ENCODE assay signal across 27 mouse cellular contexts in the genomic region with DNA sequence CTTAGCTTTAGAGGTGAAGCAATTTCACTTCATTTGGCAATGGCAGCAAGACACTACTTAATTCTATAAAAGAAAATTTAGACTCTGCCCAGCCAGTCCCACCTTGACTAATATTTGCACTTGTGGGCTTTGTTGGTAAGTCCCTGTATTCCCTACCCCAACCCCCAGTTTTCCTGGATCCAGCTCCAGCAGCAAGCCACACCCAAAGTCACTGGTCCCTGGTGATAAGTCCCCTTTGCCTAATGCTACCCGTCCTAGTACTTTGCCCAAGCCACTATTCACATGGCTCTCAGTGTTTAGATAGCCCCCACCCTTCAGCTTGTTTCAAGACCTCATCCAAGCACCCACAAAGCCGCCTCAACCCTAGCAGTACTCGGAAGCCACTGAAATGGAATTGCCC. TPM values are rescaled to one million over a fixed set of nuclear protein-coding genes. Genes with fewer than 3 reads are reported as not detected.
DNase-seq lines count a peak whose midpoint lies in the region; ATAC-seq and TF ChIP-seq lines count a peak whose summit lies in the region.
"Had no signal": no experiment of that assay in that cellular context is flagged by ENCODE, and none has a peak within 500 bp of the region (broad histone marks: within the 10 kb centered on the region; RNA-seq: fewer than 3 reads in every experiment).

No protein-coding gene starts in this region.

- no peak overlapping the region for H3K4me3 ChIP-seq in intestine, embryonic 15.5 days (replicated peaks)
- H3K4me3 ChIP-seq in intestine, postnatal 0 days (ENCODE audit: low read depth, low read length), result no peak overlapping the region
- no peak overlapping the region for H3K4me3 ChIP-seq in liver, embryonic 16.5 days (ENCODE audit: low read depth, low read length)
- no peak overlapping the region for H3K4me3 ChIP-seq in liver, postnatal 0 days (ENCODE audit: low read depth, low read length)
- no peak overlapping the region for H3K4me3 ChIP-seq in stomach, embryonic 14.5 days (ENCODE audit: low read depth, low read length)
- H3K4me3 ChIP-seq in stomach, postnatal 0 days (ENCODE audit: low read depth, low read length), result no peak overlapping the region
- H3K4me3 ChIP-seq in hindbrain, embryonic 12.5 days, result no peak overlapping the region
- H3K4me3 ChIP-seq: embryonic facial prominence, embryonic 12.5 days; embryonic facial prominence, embryonic 15.5 days; gastrocnemius, adult 2 months; heart, embryonic 12.5 days; heart, embryonic 15.5 days; hindbrain, embryonic 10.5 days had no signal

- H3K9me3 ChIP-seq in intestine, embryonic 15.5 days, result no peaks in the 10 kb centered on the region
- no peaks in the 10 kb centered on the region for H3K9me3 ChIP-seq in intestine, postnatal 0 days (ENCODE audit: control insufficient read depth)
- no peaks in the 10 kb centered on the region for H3K9me3 ChIP-seq in liver, embryonic 16.5 days (replicated peaks; ENCODE audit: control insufficient read depth, low read length)
- H3K9me3 ChIP-seq in liver, postnatal 0 days (ENCODE audit: low read length), result no peaks in the 10 kb centered on the region
- no peaks in the 10 kb centered on the region for H3K9me3 ChIP-seq in stomach, embryonic 14.5 days (ENCODE audit: control insufficient read depth, low read depth, low read length)
- H3K9me3 ChIP-seq in stomach, postnatal 0 days (ENCODE audit: control insufficient read depth, low read length), result no peaks in the 10 kb centered on the region
- no peaks in the 10 kb centered on the region for H3K9me3 ChIP-seq in hindbrain, embryonic 12.5 days (replicated peaks)
- H3K9me3 ChIP-seq: embryonic facial prominence, embryonic 12.5 days; embryonic facial prominence, embryonic 15.5 days; heart, embryonic 12.5 days; heart, embryonic 15.5 days; hindbrain, embryonic 10.5 days had no signal

- TF ChIP-seq EP300 in liver, postnatal 0 days (IDR thresholded peaks at IDR 0.05; ENCODE audit: low read depth), result no peak
- no peak for TF ChIP-seq EP300 in stomach, postnatal 0 days (optimal IDR thresholded peaks at IDR 0.05)

- WGBS in intestine, embryonic 15.5 days, result 61% methylated on average over 3 of the region's 3 CpGs
- 51% methylated on average over 3 of the region's 3 CpGs for WGBS in intestine, postnatal 0 days
- WGBS in liver, embryonic 16.5 days (ENCODE audit: insufficient replicate concordance), result 32% methylated on average over 3 of the region's 3 CpGs
- 48% methylated on average over 3 of the region's 3 CpGs for WGBS in liver, postnatal 0 days (ENCODE audit: insufficient replicate concordance)
- 61% methylated on average over 3 of the region's 3 CpGs for WGBS in stomach, embryonic 14.5 days
- WGBS in stomach, postnatal 0 days, result 64% methylated on average over 3 of the region's 3 CpGs
- whole genome bisulfite sequencing in hindbrain, embryonic 12.5 days, result 82% methylated on average over 3 of the region's 3 CpGs

- H3K9ac ChIP-seq in intestine, embryonic 15.5 days, result no peak overlapping the region
- no peak overlapping the region for H3K9ac ChIP-seq in intestine, postnatal 0 days (ENCODE audit: low read depth, low read length)
- no peak overlapping the region for H3K9ac ChIP-seq in liver, embryonic 16.5 days (ENCODE audit: low read depth, low read length)
- H3K9ac ChIP-seq in liver, postnatal 0 days (replicated peaks), result no peak overlapping the region
- no peak overlapping the region for H3K9ac ChIP-seq in stomach, embryonic 14.5 days (replicated peaks; ENCODE audit: low read depth, low read length)
- no peak overlapping the region for H3K9ac ChIP-seq in stomach, postnatal 0 days (ENCODE audit: low read length)
- H3K9ac ChIP-seq in hindbrain, embryonic 12.5 days, result no peak overlapping the region
- H3K9ac ChIP-seq: embryonic facial prominence, embryonic 12.5 days; embryonic facial prominence, embryonic 15.5 days; forebrain, postnatal 0 days; heart, embryonic 12.5 days; heart, embryonic 15.5 days; hindbrain, embryonic 14.5 days had no signal

- H3K4me1 ChIP-seq in intestine, embryonic 15.5 days (replicated peaks), result no peaks in the 10 kb centered on the region
- H3K4me1 ChIP-seq in intestine, postnatal 0 days (replicated peaks; ENCODE audit: control insufficient read depth, insufficient read depth, low read length), result no peaks in the 10 kb centered on the region
- peaks cover 4% of the 10 kb centered on the region; the same call in 1 of the 2 replicates for H3K4me1 ChIP-seq in liver, embryonic 16.5 days (ENCODE audit: control insufficient read depth, low read depth, low read length)
- H3K4me1 ChIP-seq in liver, postnatal 0 days (ENCODE audit: insufficient read depth), result no peaks in the 10 kb centered on the region
- H3K4me1 ChIP-seq in stomach, embryonic 14.5 days (ENCODE audit: control insufficient read depth, insufficient read depth, low read length), result no peaks in the 10 kb centered on the region
- no peaks in the 10 kb centered on the region for H3K4me1 ChIP-seq in stomach, postnatal 0 days (replicated peaks; ENCODE audit: control insufficient read depth, insufficient read depth)
- no peaks in the 10 kb centered on the region for H3K4me1 ChIP-seq in hindbrain, embryonic 12.5 days
- H3K4me1 ChIP-seq: embryonic facial prominence, embryonic 12.5 days; embryonic facial prominence, embryonic 15.5 days; heart, embryonic 12.5 days; heart, embryonic 15.5 days; hindbrain, embryonic 10.5 days had no signal

- no peak overlapping the region for H3K4me2 ChIP-seq in intestine, embryonic 15.5 days (replicated peaks)
- no peak overlapping the region for H3K4me2 ChIP-seq in intestine, postnatal 0 days (replicated peaks; ENCODE audit: low read depth)
- no peak overlapping the region for H3K4me2 ChIP-seq in liver, embryonic 16.5 days (ENCODE audit: low read depth, low read length)
- no peak overlapping the region for H3K4me2 ChIP-seq in liver, postnatal 0 days (ENCODE audit: low read depth, low read length)
- no peak overlapping the region for H3K4me2 ChIP-seq in stomach, embryonic 14.5 days (replicated peaks; ENCODE audit: low read depth, low read length)
- no peak overlapping the region for H3K4me2 ChIP-seq in stomach, postnatal 0 days (replicated peaks; ENCODE audit: low read depth)
- no peak overlapping the region for H3K4me2 ChIP-seq in hindbrain, embryonic 12.5 days (replicated peaks)
- H3K4me2 ChIP-seq: embryonic facial prominence, embryonic 12.5 days; embryonic facial prominence, embryonic 15.5 days; heart, embryonic 12.5 days; heart, embryonic 15.5 days; hindbrain, embryonic 14.5 days had no signal

- no peak overlapping the region for H3K27ac ChIP-seq in intestine, embryonic 15.5 days
- H3K27ac ChIP-seq in intestine, postnatal 0 days (ENCODE audit: low read depth, low read length), result no peak overlapping the region
- H3K27ac ChIP-seq in liver, embryonic 16.5 days (ENCODE audit: low read length), result no peak overlapping the region
- no peak overlapping the region for H3K27ac ChIP-seq in liver, postnatal 0 days (ENCODE audit: low read depth)
- no peak overlapping the region; the same call in 1 of the 2 replicates for H3K27ac ChIP-seq in stomach, embryonic 14.5 days (ENCODE audit: low read length)
- H3K27ac ChIP-seq in stomach, postnatal 0 days (replicated peaks), result no peak overlapping the region
- H3K27ac ChIP-seq in hindbrain, embryonic 12.5 days, result no peak overlapping the region
- H3K27ac ChIP-seq: embryonic facial prominence, embryonic 12.5 days; embryonic facial prominence, embryonic 15.5 days; gastrocnemius, adult 2 months; heart, embryonic 15.5 days; hindbrain, embryonic 10.5 days; hindbrain, embryonic 14.5 days had no signal

- intact Hi-C loops in gastrocnemius, postnatal 36 days (cut with DNase I), result loop anchor here (5.0 kb wide), 1 partner anchor 126 kb away; no protein-coding TSS in a partner anchor

- H3K27me3 ChIP-seq in intestine, embryonic 15.5 days (replicated peaks), result no peaks in the 10 kb centered on the region
- no peaks in the 10 kb centered on the region for H3K27me3 ChIP-seq in intestine, postnatal 0 days (replicated peaks; ENCODE audit: control insufficient read depth, insufficient read depth, low read length)
- H3K27me3 ChIP-seq in liver, embryonic 16.5 days (ENCODE audit: control insufficient read depth, insufficient read depth, low read depth, low read length), result no peaks in the 10 kb centered on the region
- no peaks in the 10 kb centered on the region for H3K27me3 ChIP-seq in liver, postnatal 0 days (ENCODE audit: insufficient read depth, low read length)
- no peaks in the 10 kb centered on the region for H3K27me3 ChIP-seq in stomach, embryonic 14.5 days (ENCODE audit: control insufficient read depth, insufficient read depth, low read length)
- H3K27me3 ChIP-seq in stomach, postnatal 0 days (ENCODE audit: control insufficient read depth, insufficient read depth, low read length), result no peaks in the 10 kb centered on the region
- H3K27me3 ChIP-seq in hindbrain, embryonic 12.5 days, result no peaks in the 10 kb centered on the region
- H3K27me3 ChIP-seq: embryonic facial prominence, embryonic 12.5 days; embryonic facial prominence, embryonic 15.5 days; heart, embryonic 12.5 days; heart, embryonic 15.5 days; Patski had no signal

- no peak for DNase-seq in liver, postnatal 0 days
- DNase-seq in stomach, postnatal 0 days (ENCODE audit: low spot score), result no peak
- no peak for DNase-seq in gastrocnemius, postnatal 36 days
- DNase-seq: adrenal gland, postnatal 10 days; adrenal gland, postnatal 36 days; cerebellum, adult 18-20 months; cerebellum, adult 9-10 months; cerebellum, postnatal 25 days; forebrain, postnatal 0 days; gastrocnemius, adult 2 months; gastrocnemius, postnatal 14 days; heart, adult 18-20 months; heart, postnatal 10 days; heart, postnatal 36 days had no signal

- no peaks in the 10 kb centered on the region for H3K36me3 ChIP-seq in intestine, embryonic 15.5 days
- no peaks in the 10 kb centered on the region for H3K36me3 ChIP-seq in intestine, postnatal 0 days (ENCODE audit: control insufficient read depth, insufficient read depth)
- H3K36me3 ChIP-seq in liver, embryonic 16.5 days (ENCODE audit: control insufficient read depth, insufficient read depth), result no peaks in the 10 kb centered on the region
- H3K36me3 ChIP-seq in liver, postnatal 0 days (replicated peaks; ENCODE audit: insufficient read depth, low read length), result no peaks in the 10 kb centered on the region
- no peaks in the 10 kb centered on the region for H3K36me3 ChIP-seq in stomach, embryonic 14.5 days (ENCODE audit: control insufficient read depth, insufficient read depth, low read length)
- no peaks in the 10 kb centered on the region for H3K36me3 ChIP-seq in stomach, postnatal 0 days (ENCODE audit: control insufficient read depth, insufficient read depth, low read length)
- H3K36me3 ChIP-seq in hindbrain, embryonic 12.5 days, result no peaks in the 10 kb centered on the region
- H3K36me3 ChIP-seq: embryonic facial prominence, embryonic 12.5 days; embryonic facial prominence, embryonic 15.5 days; heart, embryonic 12.5 days; heart, embryonic 15.5 days; hindbrain, embryonic 10.5 days had no signal

- TF ChIP-seq CTCF in intestine, postnatal 0 days (IDR thresholded peaks at IDR 0.05; ENCODE audit: low read depth), result no peak
- TF ChIP-seq CTCF in liver, postnatal 0 days (IDR thresholded peaks at IDR 0.05; ENCODE audit: low read depth), result no peak
- TF ChIP-seq CTCF in stomach, postnatal 0 days (IDR thresholded peaks at IDR 0.05; ENCODE audit: low read depth), result no peak

- ATAC-seq in intestine, embryonic 15.5 days, result peak; percentile 62
- no peak for ATAC-seq in intestine, postnatal 0 days
- ATAC-seq in liver, embryonic 16.5 days (ENCODE audit: low read depth), result 0 out of 2 replicates have a peak, but pooled peaks have one; percentile 35
- no peak for ATAC-seq in liver, postnatal 0 days
- ATAC-seq in stomach, embryonic 14.5 days (ENCODE audit: insufficient number of reproducible peaks, insufficient read depth, low FRiP score, low read depth), result peak; percentile 84
- ATAC-seq in stomach, postnatal 0 days (ENCODE audit: low FRiP score, low TSS enrichment), result peak; percentile 47; the same call in 1 of the 2 replicates
- ATAC-seq in hindbrain, embryonic 12.5 days (ENCODE audit: low FRiP score), result no peak
- ATAC-seq: forebrain, embryonic 14.5 days; forebrain, postnatal 0 days; Patski had no signal

RNA-seq across cellular contexts. Expression of gene Zmat3, which starts 15.7 kb away (rescaled TPM):
- polyA plus RNA-seq in intestine, embryonic 15.5 days (2015; fragmentation: Nextera tagmentation; extraction: Ambion mirVana), result 3.6 and 4.2 TPM in 2 replicates
- polyA plus RNA-seq in intestine, postnatal 0 days (2015; fragmentation: Nextera tagmentation; extraction: Ambion mirVana), result 2.8 and 3.1 TPM in 2 replicates
- polyA plus RNA-seq in liver, embryonic 16.5 days (2015; fragmentation: Nextera tagmentation; extraction: Ambion mirVana), result 0.48 and 0.78 TPM in 2 replicates
- 0.62 and 0.73 TPM in 2 replicates for polyA plus RNA-seq in liver, postnatal 0 days (2015; fragmentation: Nextera tagmentation; extraction: Ambion mirVana)
- polyA plus RNA-seq in stomach, embryonic 14.5 days (2014; fragmentation: Nextera tagmentation; extraction: Ambion mirVana), result 10.1 and 10.6 TPM in 2 replicates
- 3.8 and 4.4 TPM in 2 replicates for polyA plus RNA-seq in stomach, postnatal 0 days (2015; fragmentation: Nextera tagmentation; extraction: Ambion mirVana)
- 9.4 and 10.1 TPM in 2 replicates for polyA plus RNA-seq in hindbrain, embryonic 12.5 days (2016; fragmentation: Nextera tagmentation; extraction: Ambion mirVana)
- total RNA-seq in gastrocnemius, postnatal 36 days (2021), result 1 to 10 TPM; 6.4 to 7.1 TPM

RNA-seq across cellular contexts. Expression of gene Pik3ca, which starts 15.9 kb away (rescaled TPM):
- 7.9 and 10.9 TPM in 2 replicates for polyA plus RNA-seq in intestine, embryonic 15.5 days (2015; fragmentation: Nextera tagmentation; extraction: Ambion mirVana)
- polyA plus RNA-seq in intestine, postnatal 0 days (2015; fragmentation: Nextera tagmentation; extraction: Ambion mirVana), result 5.9 and 7.0 TPM in 2 replicates
- 1.8 and 2.9 TPM in 2 replicates for polyA plus RNA-seq in liver, embryonic 16.5 days (2015; fragmentation: Nextera tagmentation; extraction: Ambion mirVana)
- polyA plus RNA-seq in liver, postnatal 0 days (2015; fragmentation: Nextera tagmentation; extraction: Ambion mirVana), result 3.4 and 3.9 TPM in 2 replicates
- 14.4 and 23.1 TPM in 2 replicates for polyA plus RNA-seq in stomach, embryonic 14.5 days (2014; fragmentation: Nextera tagmentation; extraction: Ambion mirVana)
- 5.8 and 6.4 TPM in 2 replicates for polyA plus RNA-seq in stomach, postnatal 0 days (2015; fragmentation: Nextera tagmentation; extraction: Ambion mirVana)
- 12.7 and 14.2 TPM in 2 replicates for polyA plus RNA-seq in hindbrain, embryonic 12.5 days (2016; fragmentation: Nextera tagmentation; extraction: Ambion mirVana)
- total RNA-seq in gastrocnemius, postnatal 36 days (2021), result 10 to 100 TPM; 32.3 to 46.8 TPM

Comparison
In these comparisons a context has a peak if more than half of its experiments do, and no peak if none do; other contexts are left out.
1. ATAC-seq: peak in intestine, embryonic 15.5 days (single experiment), liver, embryonic 16.5 days (single experiment), stomach, embryonic 14.5 days (single experiment) and stomach, postnatal 0 days (single experiment); none in intestine, postnatal 0 days (single experiment), liver, postnatal 0 days (single experiment) and hindbrain, embryonic 12.5 days (single experiment).